Mouse (Mus musculus) erythroblast, embryonic 14.5 days (primary cell): ENCODE measurements at regions not wholly inside any gene's neighbourhood (a gene's known extent, or its start where the extent isn't known, plus 50 kb on each side); places are given as distances from the start of the nearest gene placed in this dataset.

Source experiments
- GATA1 ChIP-seq: IDR thresholded peaks from 2 replicates; pipeline ENCODE4 v1.6.1; 2012; ENCODE audit warnings: low read length, inconsistent platforms, mixed read lengths
- TAL1 ChIP-seq: IDR thresholded peaks from 3 replicates; pipeline ENCODE4 v1.6.1; 2012; ENCODE audit warnings: low read length, inconsistent platforms, mixed read lengths

GRCm38 (mm10) chr11:24671662-24672061 lies 593.8 kb downstream of the Bcl11a start:
- no peak for TF ChIP-seq TAL1
- TF ChIP-seq GATA1 = no peak
